Mouse (Mus musculus): ENCODE data around the gene Pygm.

- TF ChIP-seq CTCF (IDR thresholded peaks at IDR 0.05; ENCODE audit: low read depth) (no peak), EP300 (IDR thresholded peaks at IDR 0.05; ENCODE audit: low read depth) (no peak)
These were observed 38.2 kb upstream of the Pygm start for GRCm38 (mm10) chr19:6346023-6346422.
